Mouse (Mus musculus): ENCODE data around the gene Ap5b1.

Ap5b1 gene

DNA sequence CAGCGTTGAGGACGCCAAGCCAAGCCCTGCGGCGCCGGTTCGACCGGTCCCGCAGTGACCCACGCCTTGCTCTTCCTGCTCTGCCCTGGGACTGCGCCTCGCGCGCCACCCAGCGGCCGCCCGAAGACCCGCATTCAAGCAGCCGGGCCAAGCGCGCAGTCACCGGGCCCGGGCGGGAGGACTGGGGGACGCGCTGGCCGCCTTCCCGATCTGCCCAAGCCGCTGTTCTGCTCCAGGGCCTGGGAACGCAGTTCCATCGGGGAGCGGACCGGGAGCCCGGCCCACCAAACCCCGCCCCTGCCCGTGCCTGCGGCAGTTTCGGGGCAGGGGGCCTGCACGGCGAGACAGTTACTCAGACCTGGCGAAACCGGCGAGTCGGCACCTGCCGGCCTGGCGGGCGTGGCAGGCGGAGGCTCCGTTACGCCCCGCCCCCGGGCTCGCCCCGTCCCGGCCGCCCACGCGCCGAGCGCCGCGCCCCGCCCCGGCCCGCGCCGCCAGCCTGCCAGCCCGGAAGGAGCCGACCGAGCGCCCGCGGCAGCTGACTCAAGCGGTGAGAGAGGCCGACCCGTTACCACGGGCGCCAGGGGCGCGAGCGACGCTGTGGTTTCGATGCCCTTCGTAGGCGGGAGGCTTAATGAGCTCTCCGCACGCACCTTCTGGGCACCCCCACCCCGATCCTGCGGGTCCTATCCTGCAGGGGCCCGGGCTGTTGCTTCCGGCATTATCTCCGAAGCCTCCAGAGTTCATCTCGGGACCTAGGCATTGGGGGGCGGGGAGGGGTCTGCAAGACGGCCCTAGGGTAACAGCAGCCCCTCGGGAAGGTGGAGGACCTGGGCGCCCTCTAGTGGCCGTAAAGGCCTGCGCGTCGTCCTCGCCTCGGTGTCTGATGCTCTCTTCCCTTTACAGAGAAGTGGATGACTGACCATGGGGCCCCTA is at the start of gene Ap5b1:
TSS of gene Ap5b1 (plus strand) at position 492 of the 936 bp plus-strand sequence.
- DNase-seq (ENCODE audit: low read depth) = peak; percentile 75

GRCm38 (mm10) chr19:5518721-5519120 is 49.1 kb upstream of the Ap5b1 start:
- DNase-seq (ENCODE audit: low read depth) = no peak

- no peak for DNase-seq (ENCODE audit: low read depth)
These were observed 42.6 kb upstream of the Ap5b1 start for GRCm38 (mm10) chr19:5525204-5525603.

GRCm38 (mm10) chr19:5529325-5530137 is 38.3 kb upstream of the Ap5b1 start:
- peak; percentile 94 for DNase-seq (ENCODE audit: low read depth)

- DNase-seq (ENCODE audit: low read depth) = no peak
These were observed 37.7 kb upstream of the Ap5b1 start for GRCm38 (mm10) chr19:5530138-5530524.

- no peak for DNase-seq (ENCODE audit: low read depth)
These were observed 35.3 kb upstream of the Ap5b1 start for GRCm38 (mm10) chr19:5532520-5532919.

DNA sequence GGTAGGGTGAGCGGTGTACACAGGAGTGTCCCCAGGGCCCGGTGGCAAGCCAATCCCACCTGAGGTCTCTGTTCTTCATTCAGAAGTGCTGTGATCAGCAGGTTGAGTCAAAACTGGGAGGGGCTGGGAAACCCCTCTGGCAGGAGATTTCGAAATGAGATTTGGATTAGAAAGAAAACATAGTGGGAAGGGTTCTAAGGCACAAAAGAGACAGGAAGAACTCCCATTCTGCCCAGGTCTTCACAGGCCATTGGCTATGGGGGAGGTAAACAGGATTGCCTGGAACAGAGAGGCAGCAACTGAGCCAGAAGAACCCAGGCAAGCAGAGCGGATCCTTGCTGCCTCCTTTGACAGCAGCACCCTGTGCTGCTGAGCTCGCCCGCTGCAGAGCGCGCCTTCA is 29.0 kb upstream of the Ap5b1 start:
- DNase-seq (ENCODE audit: low read depth) = no peak

DNA sequence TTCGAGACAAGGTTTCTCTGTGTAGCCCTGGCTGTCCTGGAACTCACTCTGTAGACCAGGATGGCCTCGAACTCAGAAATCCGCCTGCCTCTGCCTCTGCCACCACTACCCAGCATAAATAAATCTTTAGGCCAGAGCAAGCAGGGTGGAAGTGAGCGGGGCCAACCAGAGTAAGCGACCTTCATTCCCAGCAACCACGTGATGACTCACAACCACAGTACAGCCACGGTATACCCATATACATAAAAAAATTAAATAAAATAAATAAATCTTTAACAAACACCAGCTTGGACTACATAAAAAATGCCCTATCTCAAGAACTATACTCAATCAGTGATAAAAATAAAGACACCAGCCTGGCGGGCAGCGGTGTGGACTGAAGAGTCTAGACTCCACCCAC is 24.5 kb upstream of the Ap5b1 start:
- no peak for DNase-seq (ENCODE audit: low read depth)

- DNase-seq (ENCODE audit: low read depth) = no peak
These were observed 23.8 kb upstream of the Ap5b1 start for GRCm38 (mm10) chr19:5544031-5544430.

- no peak for DNase-seq (ENCODE audit: low read depth)
These were observed 20.3 kb upstream of the Ap5b1 start for GRCm38 (mm10) chr19:5547471-5548056.

- no peak for DNase-seq (ENCODE audit: low read depth)
These were observed 14.0 kb upstream of the Ap5b1 start for GRCm38 (mm10) chr19:5553802-5554201.

DNA sequence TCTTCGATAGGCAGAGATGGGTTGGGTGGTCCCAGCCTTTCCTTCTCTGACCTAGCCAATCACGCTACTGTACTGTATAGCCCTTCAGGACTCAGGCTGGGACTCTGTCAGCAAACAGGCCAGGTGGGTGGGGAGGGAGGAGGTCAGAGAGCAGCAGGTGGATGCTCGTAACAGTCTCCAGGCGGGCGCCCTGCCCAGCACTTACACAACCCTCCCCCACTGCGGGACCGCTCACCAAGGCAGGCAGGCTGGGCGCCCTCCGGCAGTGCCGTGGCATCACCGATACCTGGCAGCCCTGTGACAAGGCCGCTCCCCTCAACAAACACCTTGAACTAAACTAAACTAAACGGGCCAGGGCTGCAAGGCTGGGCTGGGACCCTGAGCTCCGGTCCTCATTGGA is 13.6 kb upstream of the Ap5b1 start:
- DNase-seq (ENCODE audit: low read depth) = no peak

- DNase-seq (ENCODE audit: low read depth) = no peak
These were observed 9.7 kb upstream of the Ap5b1 start for GRCm38 (mm10) chr19:5558169-5558568.

DNA sequence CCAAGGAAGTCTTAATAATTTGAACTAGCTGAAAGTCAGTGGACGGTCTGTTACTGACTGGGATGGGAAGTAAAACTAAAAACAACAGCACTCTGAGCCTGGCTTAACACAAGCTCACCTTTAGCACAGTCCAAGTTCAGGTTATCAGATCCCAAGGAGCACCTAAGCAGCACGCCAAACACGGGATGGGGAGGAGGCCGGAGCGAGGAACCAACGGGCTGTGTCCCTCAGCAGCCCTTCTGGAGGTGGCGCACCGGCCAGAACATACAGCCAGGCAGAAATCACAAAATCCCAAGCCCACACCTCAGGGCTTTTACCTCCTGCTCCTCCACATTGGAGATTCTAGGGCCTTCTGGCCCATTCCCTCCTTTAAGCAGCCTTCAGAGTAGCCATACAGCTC is 9.1 kb upstream of the Ap5b1 start:
- DNase-seq (ENCODE audit: low read depth) = no peak

DNA sequence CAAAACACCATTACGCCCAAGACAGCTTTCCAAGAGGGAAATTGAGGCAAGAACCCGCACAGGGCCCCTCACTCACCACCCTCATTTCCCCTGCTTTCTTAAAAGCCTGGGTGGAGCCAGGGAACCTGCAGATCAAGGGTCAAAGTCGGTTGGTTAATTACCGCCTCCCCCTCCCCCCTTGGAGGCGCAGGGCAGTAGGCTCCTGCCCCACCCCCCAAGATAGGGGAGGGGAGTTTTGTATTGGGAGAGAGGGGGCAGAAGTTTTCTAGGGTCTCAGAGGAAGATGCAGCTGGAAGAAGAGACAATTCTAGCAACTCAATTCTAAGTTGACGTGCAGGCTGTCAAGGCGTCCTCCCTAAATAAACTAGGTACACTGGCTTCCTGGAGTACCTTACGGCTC is 8.6 kb upstream of the Ap5b1 start:
- no peak for DNase-seq (ENCODE audit: low read depth)

DNA sequence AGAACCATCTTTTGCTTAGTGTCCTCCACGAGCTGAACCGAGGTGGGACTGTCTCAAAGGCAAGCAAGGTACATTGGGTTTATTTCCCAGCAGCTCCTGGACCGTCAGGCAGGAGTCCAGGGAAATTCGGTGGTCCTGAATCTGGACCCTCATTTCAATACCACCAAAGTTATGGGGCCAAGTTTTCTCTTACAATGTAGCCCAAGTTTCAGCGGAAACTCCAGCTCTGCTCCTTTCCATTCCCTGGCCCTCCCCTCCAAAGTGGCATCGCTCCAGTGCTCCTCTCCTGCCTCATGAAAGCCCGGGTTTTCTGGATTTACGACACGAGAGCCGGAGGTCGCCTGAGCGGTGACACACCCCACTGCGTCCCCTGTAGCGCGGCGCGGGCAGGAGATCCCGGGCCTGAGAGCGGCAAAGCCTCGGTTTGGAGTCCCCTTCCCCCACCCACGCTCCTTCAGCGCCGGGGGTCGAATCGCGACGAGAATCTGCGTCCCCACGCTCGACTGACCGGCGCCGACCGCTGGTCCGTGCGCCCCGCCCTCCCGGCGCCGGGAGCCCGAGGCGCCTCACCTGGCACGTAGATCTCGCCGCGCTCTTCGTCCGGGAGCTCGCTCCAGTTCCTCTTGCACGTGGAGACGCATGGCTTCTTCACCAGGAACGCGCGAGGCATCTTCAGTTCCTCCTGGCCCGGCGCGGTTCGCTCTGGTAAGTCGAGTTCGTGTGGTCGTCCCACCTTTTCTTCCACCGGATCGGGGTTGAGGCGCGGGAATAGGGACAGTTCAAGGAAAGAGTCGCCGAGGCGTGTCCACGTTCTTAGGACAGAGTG is 8.0 kb upstream of the Ap5b1 start:
- DNase-seq (ENCODE audit: low read depth) = no peak

- no peak for DNase-seq (ENCODE audit: low read depth)
These were observed 7.3 kb upstream of the Ap5b1 start, which contains the start of gene Ovol1 for GRCm38 (mm10) chr19:5560457-5561041. TSS of gene Ovol1 (minus strand) at chr19:5560646.

- DNase-seq (ENCODE audit: low read depth) = no peak
These were observed 6.5 kb upstream of the Ap5b1 start for GRCm38 (mm10) chr19:5561252-5561790.

GRCm38 (mm10) chr19:5561886-5562285 is 5.9 kb upstream of the Ap5b1 start:
- no peak for DNase-seq (ENCODE audit: low read depth)

GRCm38 (mm10) chr19:5562776-5563175 is 5.0 kb upstream of the Ap5b1 start:
- DNase-seq (ENCODE audit: low read depth) = no peak

GRCm38 (mm10) chr19:5566316-5566715 is 1.5 kb upstream of the Ap5b1 start:
- DNase-seq (ENCODE audit: low read depth) = no peak
